28 mouse cellular contexts compared by ENCODE assay signal in the genomic region with DNA sequence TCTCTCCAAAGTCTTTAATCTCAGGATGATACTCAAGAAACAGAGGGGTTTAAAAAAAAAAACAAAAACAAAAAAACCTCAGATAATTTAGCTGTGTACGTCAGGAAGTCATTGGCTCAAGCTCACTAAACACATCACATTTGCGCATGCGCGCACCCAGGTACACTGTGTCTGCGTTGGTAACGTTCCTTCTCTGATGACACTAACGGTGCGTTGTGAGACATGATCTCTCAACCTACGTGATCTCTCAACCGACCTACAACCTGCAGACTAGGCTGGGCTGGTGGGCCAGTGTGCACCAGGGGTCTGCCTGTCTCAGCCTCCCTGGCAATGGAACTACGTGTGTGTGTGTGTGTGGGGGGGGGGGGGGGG. TPM values are rescaled to one million over a fixed set of nuclear protein-coding genes. Genes with fewer than 3 reads are reported as not detected.
"Had no signal": no experiment of that assay in that cellular context is flagged by ENCODE, and none has a peak within 500 bp of the region (broad histone marks: within the 10 kb centered on the region; RNA-seq: fewer than 3 reads in every experiment).

No protein-coding gene starts in this region.

- ATAC-seq: midbrain, embryonic 16.5 days had no signal

- H3K9me3 ChIP-seq: midbrain, embryonic 10.5 days; midbrain, embryonic 12.5 days; neural tube, embryonic 13.5 days; neural tube, embryonic 15.5 days had no signal

- H3K4me3 ChIP-seq: midbrain, embryonic 10.5 days; midbrain, embryonic 12.5 days; myocyte; neural tube, embryonic 13.5 days; neural tube, embryonic 15.5 days had no signal

- DNase-seq: lung, adult 18-20 months; lung, embryonic 14.5 days; lung, postnatal 10 days; lung, postnatal 4 days; midbrain, embryonic 14.5 days; retina, postnatal 1 day; right cerebral cortex, adult 18-20 months; right cerebral cortex, postnatal 25 days; right cerebral cortex, postnatal 4 days; spleen, adult 18-20 months; thymus, adult 2 months; thymus, postnatal 25 days; thymus, postnatal 4 days had no signal

- H3K27me3 ChIP-seq: midbrain, embryonic 12.5 days; neural tube, embryonic 13.5 days; neural tube, embryonic 15.5 days had no signal

- H3K36me3 ChIP-seq: midbrain, embryonic 10.5 days; midbrain, embryonic 12.5 days; neural tube, embryonic 13.5 days; neural tube, embryonic 15.5 days had no signal

RNA-seq across cellular contexts. Expression of a gene that starts 37.8 kb away (rescaled TPM):
- total RNA-seq: megakaryocyte-erythroid progenitor cell, adult 5-6 weeks had no signal
- polyA plus RNA-seq: liver, embryonic 14.5 days; liver, embryonic 16.5 days; lung, embryonic 14.5 days; lung, embryonic 16.5 days; midbrain, embryonic 10.5 days; neural tube, embryonic 11.5 days; neural tube, embryonic 13.5 days; small intestine, adult 2 months; stomach, embryonic 14.5 days; stomach, embryonic 16.5 days; urinary bladder, adult 2 months had no signal
